Mouse (Mus musculus) intestine, embryonic 14.5 days (tissue): ENCODE data around the gene Erg. TPM values are rescaled to one million over a fixed set of nuclear protein-coding genes. Genes with fewer than 3 reads are reported as not detected.
A peak's percentile ranks its signal among the peaks of the same experiment; 100 is the strongest.

Source experiments
- ATAC-seq: fragments of 200-750 bp; cut with Nextera tagmentation; replicated peaks from 2 replicates; pipeline ENCODE4 v1.8.0; 2017; ENCODE audit warnings: low read depth, moderate number of reproducible peaks, moderate TSS enrichment, moderate library complexity; ENCODE audit not compliant: low FRiP score, low TSS enrichment
- DNase-seq: peaks from one replicate; pipeline ENCODE4 v3.0.0-alpha.2; 2018; ENCODE audit warnings: low spot score
- H3K27ac ChIP-seq: fragments of 300-500 bp; sonication (generic); 2 replicates; pipeline ENCODE4 v1.5.1; 2014; ENCODE audit warnings: low read depth, mild to moderate bottlenecking, control low read depth
- H3K27me3 ChIP-seq: fragments of 300-500 bp; sonication (generic); replicated peaks from 2 replicates; pipeline ENCODE4 v1.6.1; 2014; ENCODE audit warnings: low read length, control low read depth; ENCODE audit not compliant: control insufficient read depth, insufficient read depth
- H3K36me3 ChIP-seq: fragments of 300-500 bp; sonication (generic); 2 replicates; pipeline ENCODE4 v1.6.1; 2014; ENCODE audit warnings: low read length, control low read depth; ENCODE audit not compliant: control insufficient read depth, insufficient read depth
- H3K4me1 ChIP-seq: fragments of 300-500 bp; sonication (generic); replicated peaks from 2 replicates; pipeline ENCODE4 v1.6.1; 2014; ENCODE audit warnings: low read length, control low read depth, mixed read lengths; ENCODE audit not compliant: control insufficient read depth, insufficient read depth
- H3K4me2 ChIP-seq: fragments of 300-500 bp; sonication (generic); 2 replicates; pipeline ENCODE4 v1.6.1; 2014; ENCODE audit warnings: low read length
- H3K4me3 ChIP-seq: fragments of 300-500 bp; sonication (generic); 2 replicates; pipeline ENCODE4 v1.5.1; 2014; ENCODE audit warnings: low read depth, low read length, control low read depth, mixed read lengths
- H3K9ac ChIP-seq: fragments of 300-500 bp; sonication (generic); 2 replicates; pipeline ENCODE4 v1.6.1; 2014; ENCODE audit warnings: mild to moderate bottlenecking, low read length
- H3K9me3 ChIP-seq: fragments of 300-500 bp; sonication (generic); 2 replicates; pipeline ENCODE4 v1.6.1; 2016; ENCODE audit warnings: low read length, control low read depth; ENCODE audit not compliant: control insufficient read depth
- WGBS: fragments of 180-500 bp; shearing (Covaris S2); extraction: QIAGEN DNeasy Blood & Tissue Kit; methylation state at CpG from one replicate; pipeline ENCODE4 v1.1.7; 2014; 5-methylcytosine and 5-hydroxymethylcytosine counted together
- polyA plus RNA-seq: library from polyadenylated mRNA; unstranded; fragments of >200 nt; fragmentation: Nextera tagmentation; extraction: Ambion mirVana; gene quantifications from 2 replicates; pipeline ENCODE4 v1.2.1, GENCODE M21; 2014

The Erg gene
- polyA plus RNA-seq: 2.8 TPM in 2 replicates

DNA sequence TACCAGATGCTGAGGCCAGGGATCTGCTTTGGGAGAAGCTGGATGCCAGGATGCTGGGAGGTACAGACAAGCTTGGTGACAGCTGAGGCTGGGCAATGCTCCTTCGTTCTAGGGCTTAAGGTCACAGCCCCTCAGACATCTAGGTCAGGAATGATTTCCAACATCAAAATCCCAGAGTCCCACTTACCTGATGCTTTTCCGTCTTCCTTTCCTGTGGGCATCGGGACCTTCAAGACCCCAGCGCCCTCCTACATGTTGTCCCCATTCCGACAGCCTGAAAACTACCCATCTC is at the start of gene Erg:
TSS of gene Erg (minus strand) at position 283 of the 292 bp plus-strand sequence.
- no peaks in the 10 kb centered on the region for H3K36me3 ChIP-seq
- DNase-seq: no peak
- ATAC-seq: no peak
- peaks cover 13% of the 10 kb centered on the region for H3K4me1 ChIP-seq
- H3K27me3 ChIP-seq: peaks cover 44% of the 10 kb centered on the region
- no peak within 1 kb of the TSS for H3K27ac ChIP-seq
- peak within 1 kb of the TSS; percentile 40 for H3K4me3 ChIP-seq
- peaks cover 4% of the 10 kb centered on the region; the same call in 1 of the 2 replicates for H3K9me3 ChIP-seq
- H3K4me2 ChIP-seq: peak within 1 kb of the TSS; percentile 94
- WGBS: 3% methylated on average over 5 of the region's 5 CpGs
- H3K9ac ChIP-seq: peak within 1 kb of the TSS; percentile 39; the same call in 1 of the 2 replicates

DNA sequence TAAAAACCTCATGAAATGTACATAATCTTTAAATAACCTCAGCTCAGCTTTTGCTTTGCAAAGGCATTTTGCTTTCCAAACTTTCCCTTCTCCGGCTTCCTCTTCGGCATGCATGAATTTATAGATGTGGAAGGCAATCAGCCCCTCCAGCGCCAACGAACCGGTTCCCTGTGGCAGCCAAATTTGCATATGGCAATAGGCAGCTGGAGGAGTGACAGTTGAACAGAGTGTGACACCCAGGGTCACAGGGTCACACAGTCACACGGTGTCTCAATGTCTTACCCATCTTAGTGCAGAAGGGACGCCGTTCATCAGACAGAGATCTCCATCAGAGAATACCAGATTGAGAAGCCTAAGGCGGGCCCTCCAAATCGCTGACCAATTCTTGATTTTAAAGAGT is 45.4 kb upstream of the Erg start:
- DNase-seq (no peak), ATAC-seq (no peak)
- Histone ChIP-seq H3K36me3 (no peaks in the 10 kb centered on the region), H3K4me1 (no peaks in the 10 kb centered on the region), H3K4me3 (no peak overlapping the region), H3K9ac (no peak overlapping the region), H3K27me3 (no peaks in the 10 kb centered on the region), H3K27ac (no peak overlapping the region), H3K9me3 (no peaks in the 10 kb centered on the region), H3K4me2 (no peak overlapping the region)
- 81% methylated on average over 10 of the region's 10 CpGs for WGBS

DNA sequence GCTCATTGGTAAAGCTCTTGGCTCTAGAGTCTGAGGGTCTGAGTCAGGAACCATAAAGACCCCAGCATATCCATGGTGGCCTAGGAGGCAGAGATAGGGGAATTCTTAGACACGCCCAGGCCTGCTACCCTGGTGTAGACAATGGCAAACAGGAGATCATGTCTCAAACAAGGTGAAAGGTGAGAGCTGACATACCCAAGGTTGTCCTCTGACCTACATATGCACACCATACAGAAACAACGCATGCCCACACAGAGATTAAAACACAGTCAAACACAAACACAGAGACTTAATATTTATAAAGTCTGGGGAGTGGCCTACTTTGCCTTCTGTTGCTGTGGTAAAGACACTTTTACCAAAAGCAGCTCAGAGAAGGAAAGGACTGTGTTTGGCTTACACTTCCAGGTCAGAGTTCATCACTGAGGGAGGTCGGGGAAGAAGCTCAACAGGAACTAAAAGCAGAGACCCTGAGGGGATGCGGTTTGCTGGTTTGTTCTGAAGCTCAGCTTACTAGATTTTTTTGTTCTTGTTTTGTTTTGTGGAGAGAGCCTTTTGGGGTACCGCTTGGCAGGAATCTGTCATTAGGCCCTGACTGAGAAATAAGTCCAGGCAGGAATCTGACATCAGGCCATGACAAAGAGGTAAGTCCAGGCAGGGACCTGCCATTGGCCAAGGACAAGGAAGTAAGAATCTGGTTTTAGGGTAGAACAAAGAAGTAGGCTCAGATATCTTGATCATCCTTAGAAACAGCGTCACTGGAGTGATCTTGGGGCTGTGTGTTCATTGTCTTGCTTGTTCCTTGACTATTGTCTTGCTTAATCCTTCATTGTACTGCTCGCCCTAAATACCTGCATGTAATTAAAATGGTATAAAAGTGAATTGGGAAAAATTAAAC is 37.7 kb upstream of the Erg start:
- 67% methylated on average over 7 of the region's 7 CpGs for WGBS
- Histone ChIP-seq H3K36me3 (no peaks in the 10 kb centered on the region), H3K4me1 (0 out of 2 replicates have a peak, but pooled peaks cover 2% of the 10 kb centered on the region), H3K9me3 (no peaks in the 10 kb centered on the region), H3K27me3 (no peaks in the 10 kb centered on the region), H3K4me2 (no peak overlapping the region), H3K27ac (no peak overlapping the region), H3K4me3 (no peak overlapping the region), H3K9ac (no peak overlapping the region)
- DNase-seq (no peak), ATAC-seq (no peak)

GRCm38 (mm10) chr16:95623056-95623455 is 36.7 kb upstream of the Erg start:
- H3K4me3 ChIP-seq: no peak overlapping the region
- H3K4me1 ChIP-seq: 0 out of 2 replicates have a peak, but pooled peaks cover 2% of the 10 kb centered on the region
- ATAC-seq: no peak
- no peaks in the 10 kb centered on the region for H3K36me3 ChIP-seq
- no peaks in the 10 kb centered on the region for H3K27me3 ChIP-seq
- no peak for DNase-seq
- H3K9ac ChIP-seq: no peak overlapping the region
- no peak overlapping the region for H3K27ac ChIP-seq
- no peak overlapping the region for H3K4me2 ChIP-seq
- 92% methylated on average over 4 of the region's 4 CpGs for WGBS
- H3K9me3 ChIP-seq: no peaks in the 10 kb centered on the region

DNA sequence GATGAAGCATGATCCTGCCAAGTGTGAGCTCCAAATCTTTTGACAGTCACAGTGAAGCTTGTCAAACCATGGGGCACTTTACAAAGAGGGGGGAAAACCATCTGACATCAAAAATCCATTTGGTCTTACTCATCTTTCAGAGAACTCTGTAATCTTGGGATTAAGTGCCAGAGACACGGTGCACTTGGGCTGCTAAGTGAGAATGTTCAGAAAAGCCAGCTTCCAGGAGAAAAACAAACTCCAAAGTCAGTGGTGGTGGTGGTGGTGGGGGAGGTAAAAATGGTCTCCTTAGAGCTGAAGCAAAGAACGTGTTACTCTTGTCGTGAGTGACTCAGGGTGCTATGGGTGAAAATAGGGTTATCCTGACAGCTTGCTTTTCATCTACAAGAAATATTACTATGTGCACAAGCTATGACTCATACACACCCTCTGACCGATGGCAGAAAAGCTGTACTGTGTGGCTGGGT is 33.5 kb upstream of the Erg start:
- WGBS: 57% methylated on average over 4 of the region's 4 CpGs
- Histone ChIP-seq H3K9ac (no peak overlapping the region), H3K27me3 (no peaks in the 10 kb centered on the region), H3K36me3 (no peaks in the 10 kb centered on the region), H3K4me2 (no peak overlapping the region), H3K4me3 (no peak overlapping the region), H3K9me3 (no peaks in the 10 kb centered on the region), H3K27ac (no peak overlapping the region), H3K4me1 (0 out of 2 replicates have a peak, but pooled peaks cover 2% of the 10 kb centered on the region)
- ATAC-seq (no peak), DNase-seq (no peak)

DNA sequence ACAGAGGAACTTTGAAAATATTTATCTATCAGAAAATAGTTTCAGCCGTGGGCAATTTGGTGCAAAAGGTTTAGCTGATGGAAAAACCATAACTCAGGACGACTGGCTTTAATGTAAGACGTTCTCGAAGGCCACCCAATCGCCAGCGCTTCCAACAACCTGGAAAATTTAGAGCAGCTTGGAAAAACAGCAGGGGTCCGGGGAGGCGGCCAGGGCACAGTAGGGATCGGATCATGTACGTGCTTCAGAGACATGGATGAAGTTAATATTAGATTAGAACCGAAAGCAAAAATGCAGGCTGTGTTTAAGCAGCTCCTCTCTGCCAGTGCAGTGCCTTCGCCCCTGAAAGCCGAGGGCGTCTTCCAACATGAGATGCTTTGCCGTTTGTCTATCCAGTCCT is 31.8 kb upstream of the Erg start:
- DNase-seq (no peak), ATAC-seq (no peak)
- H3K27me3 ChIP-seq: no peaks in the 10 kb centered on the region
- 56% methylated on average over 15 of the region's 15 CpGs for WGBS
- H3K4me3 ChIP-seq: no peak overlapping the region
- no peak overlapping the region for H3K9ac ChIP-seq
- H3K27ac ChIP-seq: no peak overlapping the region
- no peaks in the 10 kb centered on the region for H3K4me1 ChIP-seq
- no peaks in the 10 kb centered on the region for H3K36me3 ChIP-seq
- no peak overlapping the region for H3K4me2 ChIP-seq
- H3K9me3 ChIP-seq: no peaks in the 10 kb centered on the region

DNA sequence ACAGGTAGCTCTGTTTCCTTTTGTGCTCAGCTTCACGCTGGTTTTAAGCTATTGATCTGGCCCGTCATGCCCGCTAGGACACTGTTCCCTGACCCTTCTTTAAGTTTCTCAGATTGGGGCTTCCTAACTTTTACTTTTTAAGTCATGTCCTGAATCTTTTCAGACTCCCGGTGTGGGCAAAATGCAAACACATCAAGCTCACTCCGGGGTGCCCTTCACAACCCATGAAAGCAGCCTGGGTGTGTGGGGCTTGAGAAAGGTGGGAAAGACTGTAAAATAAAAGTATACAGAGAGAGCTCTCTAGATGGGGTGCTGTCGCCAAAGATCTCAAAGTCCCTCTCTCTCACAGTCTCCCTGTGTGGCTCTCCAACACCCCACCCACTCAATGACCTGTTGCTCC is 31.3 kb upstream of the Erg start:
- no peak for DNase-seq
- Histone ChIP-seq H3K27ac (no peak overlapping the region), H3K4me2 (no peak overlapping the region), H3K9me3 (no peaks in the 10 kb centered on the region), H3K9ac (no peak overlapping the region), H3K4me1 (no peaks in the 10 kb centered on the region), H3K36me3 (no peaks in the 10 kb centered on the region), H3K4me3 (no peak overlapping the region), H3K27me3 (no peaks in the 10 kb centered on the region)
- WGBS: 34% methylated on average over 6 of the region's 6 CpGs
- no peak for ATAC-seq

GRCm38 (mm10) chr16:95615579-95615978 is 29.2 kb upstream of the Erg start:
- ATAC-seq: no peak

DNA sequence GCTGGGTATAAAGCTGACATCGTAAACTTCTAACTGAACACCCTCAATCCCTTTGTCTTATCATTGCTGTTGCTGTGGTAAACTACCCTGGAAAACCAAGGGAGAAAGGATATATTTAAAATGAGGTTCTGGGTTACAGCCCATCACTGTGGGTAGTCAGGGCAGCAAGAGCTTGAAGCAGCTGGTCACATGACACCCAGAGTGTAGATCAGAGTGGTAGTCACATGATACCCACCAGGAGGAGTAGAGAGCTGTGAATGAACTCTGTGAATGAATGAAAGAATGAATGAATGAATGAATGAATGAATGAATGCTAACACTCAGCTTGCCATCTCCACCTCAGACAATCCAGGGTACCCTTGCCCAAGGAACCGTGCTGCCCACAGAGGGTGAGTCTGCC is 28.1 kb upstream of the Erg start:
- Histone ChIP-seq H3K4me3 (no peak overlapping the region), H3K9ac (no peak overlapping the region), H3K27me3 (no peaks in the 10 kb centered on the region), H3K27ac (no peak overlapping the region), H3K9me3 (no peaks in the 10 kb centered on the region), H3K4me2 (no peak overlapping the region), H3K36me3 (no peaks in the 10 kb centered on the region), H3K4me1 (no peaks in the 10 kb centered on the region)
- 90% methylated on average over 2 of the region's 2 CpGs for WGBS
- DNase-seq (no peak), ATAC-seq (no peak)

More at GRCm38 (mm10) chr16:95615579-95615978, 29.2 kb upstream of the Erg start:
- DNase-seq: peak; percentile 66
- Histone ChIP-seq H3K27me3 (no peaks in the 10 kb centered on the region), H3K27ac (no peak overlapping the region), H3K4me3 (no peak overlapping the region), H3K9me3 (no peaks in the 10 kb centered on the region), H3K9ac (no peak overlapping the region), H3K36me3 (no peaks in the 10 kb centered on the region), H3K4me2 (no peak overlapping the region), H3K4me1 (no peaks in the 10 kb centered on the region)
- WGBS: 36% methylated on average over 6 of the region's 6 CpGs
